Mouse (Mus musculus): ENCODE measurements around the gene Adgrf1. TPM values are rescaled to one million over a fixed set of nuclear protein-coding genes. Genes with fewer than 3 reads are reported as not detected.
A peak's percentile ranks its signal among the peaks of the same experiment; 100 is the strongest.

Adgrf1 gene
- polyA plus RNA-seq, 1 experiment from 2014 or later, result 0.10 TPM

- 25% methylated on average over 5 of the region's 5 CpGs for WGBS
- Histone ChIP-seq H3K27ac (no peak overlapping the region), H3K4me3 (no peak overlapping the region), H3K27me3 (ENCODE audit: insufficient read depth, poor library complexity, severe bottlenecking) (no peaks in the 10 kb centered on the region), H3K36me3 (no peaks in the 10 kb centered on the region), H3K9me3 (no peaks in the 10 kb centered on the region), H3K4me1 (peaks cover 11% of the 10 kb centered on the region; the same call in 1 of the 2 replicates)
- no peak for DNase-seq (ENCODE audit: low spot score)
Measured at GRCm38 (mm10) chr17:43251249-43252125, 18.6 kb upstream of the Adgrf1 start.

GRCm38 (mm10) chr17:43252846-43253245 lies 17.3 kb upstream of the Adgrf1 start:
- H3K4me3 ChIP-seq, result no peak overlapping the region
- H3K27ac ChIP-seq, result no peak overlapping the region
- H3K9me3 ChIP-seq, result no peaks in the 10 kb centered on the region
- DNase-seq (ENCODE audit: low spot score), result no peak
- no peaks in the 10 kb centered on the region for H3K27me3 ChIP-seq (ENCODE audit: insufficient read depth, poor library complexity, severe bottlenecking)
- H3K36me3 ChIP-seq, result no peaks in the 10 kb centered on the region
- H3K4me1 ChIP-seq, result peaks cover 11% of the 10 kb centered on the region; the same call in 1 of the 2 replicates
- 73% methylated on average over 11 of the region's 11 CpGs for WGBS

GRCm38 (mm10) chr17:43254261-43254660 lies 15.9 kb upstream of the Adgrf1 start:
- Histone ChIP-seq H3K4me3 (no peak overlapping the region), H3K27ac (no peak overlapping the region), H3K9me3 (no peaks in the 10 kb centered on the region), H3K27me3 (ENCODE audit: insufficient read depth, poor library complexity, severe bottlenecking) (no peaks in the 10 kb centered on the region), H3K36me3 (no peaks in the 10 kb centered on the region), H3K4me1 (peaks cover 11% of the 10 kb centered on the region; the same call in 1 of the 2 replicates)
- DNase-seq (ENCODE audit: low spot score), result no peak
- 48% methylated on average over 3 of the region's 3 CpGs for WGBS

GRCm38 (mm10) chr17:43256536-43257135 lies 13.5 kb upstream of the Adgrf1 start:
- Histone ChIP-seq H3K27ac (no peak overlapping the region), H3K4me3 (no peak overlapping the region), H3K9me3 (no peaks in the 10 kb centered on the region), H3K36me3 (no peaks in the 10 kb centered on the region), H3K4me1 (peaks cover 3% of the 10 kb centered on the region; the same call in 1 of the 2 replicates), H3K27me3 (ENCODE audit: insufficient read depth, poor library complexity, severe bottlenecking) (no peaks in the 10 kb centered on the region)
- DNase-seq (ENCODE audit: low spot score), result no peak
- 70% methylated on average over 12 of the region's 12 CpGs for WGBS

GRCm38 (mm10) chr17:43257699-43258098 lies 12.4 kb upstream of the Adgrf1 start:
- Histone ChIP-seq H3K4me1 (no peaks in the 10 kb centered on the region), H3K9me3 (no peaks in the 10 kb centered on the region), H3K4me3 (no peak overlapping the region), H3K36me3 (no peaks in the 10 kb centered on the region), H3K27me3 (ENCODE audit: insufficient read depth, poor library complexity, severe bottlenecking) (no peaks in the 10 kb centered on the region), H3K27ac (no peak overlapping the region)
- WGBS, result 90% methylated on average over 1 of the region's 1 CpGs
- no peak for DNase-seq (ENCODE audit: low spot score)

GRCm38 (mm10) chr17:43261937-43262336 lies 8.2 kb upstream of the Adgrf1 start:
- Histone ChIP-seq H3K27ac (no peak overlapping the region), H3K4me1 (0 out of 2 replicates have a peak, but pooled peaks cover 2% of the 10 kb centered on the region), H3K36me3 (no peaks in the 10 kb centered on the region), H3K27me3 (ENCODE audit: insufficient read depth, poor library complexity, severe bottlenecking) (no peaks in the 10 kb centered on the region), H3K4me3 (no peak overlapping the region), H3K9me3 (0 out of 2 replicates have a peak, but pooled peaks cover 2% of the 10 kb centered on the region)
- 85% methylated on average over 5 of the region's 5 CpGs for WGBS
- no peak for DNase-seq (ENCODE audit: low spot score)

GRCm38 (mm10) chr17:43264739-43265138 lies 5.4 kb upstream of the Adgrf1 start:
- H3K27me3 ChIP-seq (ENCODE audit: insufficient read depth, poor library complexity, severe bottlenecking), result no peaks in the 10 kb centered on the region
- no peaks in the 10 kb centered on the region for H3K36me3 ChIP-seq
- DNase-seq (ENCODE audit: low spot score), result no peak
- H3K27ac ChIP-seq, result no peak overlapping the region
- 0 out of 2 replicates have a peak, but pooled peaks cover 2% of the 10 kb centered on the region for H3K4me1 ChIP-seq
- WGBS, result 74% methylated on average over 7 of the region's 7 CpGs
- no peak overlapping the region for H3K4me3 ChIP-seq
- H3K9me3 ChIP-seq, result 0 out of 2 replicates have a peak, but pooled peaks cover 2% of the 10 kb centered on the region

- H3K36me3 ChIP-seq, result no peaks in the 10 kb centered on the region
- WGBS, result 23% methylated on average over 26 of the region's 26 CpGs
- H3K4me3 ChIP-seq, result peak overlapping the region; percentile 47
- DNase-seq (ENCODE audit: low spot score), result peak; percentile 85
- 0 out of 2 replicates have a peak, but pooled peaks cover 2% of the 10 kb centered on the region for H3K9me3 ChIP-seq
- no peak overlapping the region for H3K27ac ChIP-seq
- H3K4me1 ChIP-seq, result 0 out of 2 replicates have a peak, but pooled peaks cover 2% of the 10 kb centered on the region
- no peaks in the 10 kb centered on the region for H3K27me3 ChIP-seq (ENCODE audit: insufficient read depth, poor library complexity, severe bottlenecking)
Measured at GRCm38 (mm10) chr17:43265178-43265837, 4.8 kb upstream of the Adgrf1 start.

- Histone ChIP-seq H3K27me3 (ENCODE audit: insufficient read depth, poor library complexity, severe bottlenecking) (no peaks in the 10 kb centered on the region), H3K36me3 (no peaks in the 10 kb centered on the region), H3K4me1 (0 out of 2 replicates have a peak, but pooled peaks cover 2% of the 10 kb centered on the region), H3K9me3 (0 out of 2 replicates have a peak, but pooled peaks cover 2% of the 10 kb centered on the region), H3K4me3 (no peak overlapping the region), H3K27ac (no peak overlapping the region)
- 89% methylated on average over 6 of the region's 6 CpGs for WGBS
- no peak for DNase-seq (ENCODE audit: low spot score)
Measured at GRCm38 (mm10) chr17:43265944-43266343, 4.2 kb upstream of the Adgrf1 start.

- Histone ChIP-seq H3K4me1 (0 out of 2 replicates have a peak, but pooled peaks cover 2% of the 10 kb centered on the region), H3K27me3 (ENCODE audit: insufficient read depth, poor library complexity, severe bottlenecking) (no peaks in the 10 kb centered on the region), H3K27ac (no peak overlapping the region), H3K4me3 (no peak overlapping the region), H3K36me3 (no peaks in the 10 kb centered on the region), H3K9me3 (0 out of 2 replicates have a peak, but pooled peaks cover 2% of the 10 kb centered on the region)
- no peak for DNase-seq (ENCODE audit: low spot score)
- 82% methylated on average over 2 of the region's 2 CpGs for WGBS
Measured at GRCm38 (mm10) chr17:43266636-43267035, 3.5 kb upstream of the Adgrf1 start.

GRCm38 (mm10) chr17:43267046-43267749 lies 2.9 kb upstream of the Adgrf1 start:
- 86% methylated on average over 9 of the region's 9 CpGs for WGBS
- H3K36me3 ChIP-seq, result no peaks in the 10 kb centered on the region
- H3K27me3 ChIP-seq (ENCODE audit: insufficient read depth, poor library complexity, severe bottlenecking), result no peaks in the 10 kb centered on the region
- 0 out of 2 replicates have a peak, but pooled peaks cover 2% of the 10 kb centered on the region for H3K9me3 ChIP-seq
- 0 out of 2 replicates have a peak, but pooled peaks cover 2% of the 10 kb centered on the region for H3K4me1 ChIP-seq
- no peak for DNase-seq (ENCODE audit: low spot score)
- H3K27ac ChIP-seq, result no peak overlapping the region
- H3K4me3 ChIP-seq, result no peak overlapping the region

- WGBS, result 77% methylated on average over 6 of the region's 6 CpGs
- DNase-seq (ENCODE audit: low spot score), result no peak
- Histone ChIP-seq H3K27ac (no peak overlapping the region), H3K4me1 (no peaks in the 10 kb centered on the region), H3K4me3 (no peak overlapping the region), H3K9me3 (no peaks in the 10 kb centered on the region), H3K27me3 (ENCODE audit: insufficient read depth, poor library complexity, severe bottlenecking) (no peaks in the 10 kb centered on the region), H3K36me3 (no peaks in the 10 kb centered on the region)
Measured at GRCm38 (mm10) chr17:43276220-43276619, 6.1 kb downstream of the Adgrf1 start.

Data from heart, embryonic 10.5 days (tissue).